Mouse (Mus musculus) kidney, embryonic 16.5 days (tissue): Measurements from ENCODE around the gene Trim14. TPM values are rescaled to one million over a fixed set of nuclear protein-coding genes. Genes with fewer than 3 reads are reported as not detected.

Experiments used
- ATAC-seq: fragments of 200-750 bp; cut with Nextera tagmentation; 2 replicates; pipeline ENCODE4 v1.8.0; 2017; ENCODE audit warnings: moderate TSS enrichment; ENCODE audit not compliant: low FRiP score, low TSS enrichment
- H3K27ac ChIP-seq: fragments of 300-500 bp; sonication (generic); 2 replicates; pipeline ENCODE4 v1.5.1; 2014; ENCODE audit warnings: low read length
- H3K27me3 ChIP-seq: fragments of 300-500 bp; sonication (generic); 2 replicates; pipeline ENCODE4 v1.6.1; 2014; ENCODE audit warnings: low read length, control low read depth, mixed read lengths; ENCODE audit not compliant: insufficient read depth
- H3K36me3 ChIP-seq: fragments of 300-500 bp; sonication (generic); 2 replicates; pipeline ENCODE4 v1.6.1; 2014; ENCODE audit warnings: low read length, control low read depth, mixed read lengths; ENCODE audit not compliant: insufficient read depth
- H3K4me1 ChIP-seq: fragments of 300-500 bp; sonication (generic); 2 replicates; pipeline ENCODE4 v1.6.1; 2014; ENCODE audit warnings: low read length, control low read depth, mixed read lengths; ENCODE audit not compliant: insufficient read depth
- H3K4me2 ChIP-seq: fragments of 300-500 bp; sonication (generic); replicated peaks from 2 replicates; pipeline ENCODE4 v1.6.1; 2014; ENCODE audit warnings: low read depth, low read length
- H3K4me3 ChIP-seq: fragments of 300-500 bp; sonication (generic); 2 replicates; pipeline ENCODE4 v1.5.1; 2014; ENCODE audit warnings: mild to moderate bottlenecking, low read length
- H3K9ac ChIP-seq: fragments of 300-500 bp; sonication (generic); replicated peaks from 2 replicates; pipeline ENCODE4 v1.6.1; 2014; ENCODE audit warnings: low read length
- H3K9me3 ChIP-seq: fragments of 300-500 bp; sonication (generic); 2 replicates; pipeline ENCODE4 v1.6.1; 2016; ENCODE audit warnings: low read length, control low read depth
- WGBS: fragments of 180-500 bp; shearing (Covaris S2); extraction: QIAGEN DNeasy Blood & Tissue Kit; methylation state at CpG from one replicate; pipeline ENCODE4 v1.1.7; 2014; 5-methylcytosine and 5-hydroxymethylcytosine counted together
- polyA plus RNA-seq: library from polyadenylated mRNA; unstranded; fragments of >200 nt; fragmentation: Nextera tagmentation; extraction: Ambion mirVana; gene quantifications from 2 replicates; pipeline ENCODE4 v1.2.1, GENCODE M21; 2015

The Trim14 gene
- polyA plus RNA-seq, 1 experiment from 2014 or later: 2.1 TPM

DNA sequence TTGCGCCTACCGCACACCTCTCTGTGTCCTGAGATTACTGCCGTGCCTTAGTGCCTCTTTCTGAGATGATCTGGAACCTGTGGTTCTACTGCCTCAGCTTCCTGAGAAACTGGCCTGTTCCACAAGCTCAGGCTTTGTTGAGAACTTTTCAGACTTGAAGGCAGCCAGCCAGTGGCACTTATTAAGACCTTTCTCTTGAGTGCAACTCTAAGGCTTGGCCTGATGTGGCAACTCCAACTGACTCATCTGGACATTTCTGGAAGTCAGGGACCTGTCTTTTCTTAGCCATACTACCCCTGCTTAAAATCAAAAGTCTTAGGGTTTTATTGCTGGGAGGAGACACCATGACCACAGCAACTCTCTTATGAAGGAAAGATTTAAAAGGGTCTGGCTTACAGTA lies 78.8 kb downstream of the Trim14 start:
- Histone ChIP-seq H3K4me1 (peaks cover 32% of the 10 kb centered on the region), H3K9ac (no peak overlapping the region), H3K4me3 (no peak overlapping the region), H3K27ac (no peak overlapping the region), H3K36me3 (peaks cover 17% of the 10 kb centered on the region), H3K9me3 (no peaks in the 10 kb centered on the region), H3K27me3 (no peaks in the 10 kb centered on the region), H3K4me2 (no peak overlapping the region)
- 95% methylated on average over 3 of the region's 3 CpGs for WGBS
- no peak for ATAC-seq

DNA sequence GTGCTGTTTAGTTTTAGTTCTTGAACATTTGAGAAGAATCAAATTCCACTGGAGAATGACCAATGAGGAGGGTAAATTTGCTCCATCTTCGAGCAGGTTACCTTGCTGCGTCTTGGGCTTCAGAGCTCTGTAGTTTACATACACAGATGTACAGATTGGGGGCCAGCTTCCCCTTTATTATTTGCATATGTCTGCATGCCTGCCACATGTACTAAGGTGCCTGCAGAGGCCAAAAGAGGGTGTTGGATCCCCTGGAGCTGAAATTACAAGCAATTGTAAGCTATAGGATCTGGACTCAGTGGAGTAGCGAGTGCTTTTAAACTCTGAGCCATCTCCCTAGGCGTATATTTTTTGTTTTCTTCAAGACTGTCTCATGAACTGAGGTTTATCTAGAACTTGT lies 79.2 kb downstream of the Trim14 start:
- H3K9me3 ChIP-seq: no peaks in the 10 kb centered on the region
- H3K9ac ChIP-seq: no peak overlapping the region
- no peak overlapping the region for H3K27ac ChIP-seq
- 83% methylated on average over 4 of the region's 4 CpGs for WGBS
- ATAC-seq: no peak
- H3K27me3 ChIP-seq: no peaks in the 10 kb centered on the region
- H3K4me1 ChIP-seq: peaks cover 32% of the 10 kb centered on the region
- no peak overlapping the region for H3K4me2 ChIP-seq
- no peak overlapping the region for H3K4me3 ChIP-seq
- peaks cover 15% of the 10 kb centered on the region for H3K36me3 ChIP-seq

DNA sequence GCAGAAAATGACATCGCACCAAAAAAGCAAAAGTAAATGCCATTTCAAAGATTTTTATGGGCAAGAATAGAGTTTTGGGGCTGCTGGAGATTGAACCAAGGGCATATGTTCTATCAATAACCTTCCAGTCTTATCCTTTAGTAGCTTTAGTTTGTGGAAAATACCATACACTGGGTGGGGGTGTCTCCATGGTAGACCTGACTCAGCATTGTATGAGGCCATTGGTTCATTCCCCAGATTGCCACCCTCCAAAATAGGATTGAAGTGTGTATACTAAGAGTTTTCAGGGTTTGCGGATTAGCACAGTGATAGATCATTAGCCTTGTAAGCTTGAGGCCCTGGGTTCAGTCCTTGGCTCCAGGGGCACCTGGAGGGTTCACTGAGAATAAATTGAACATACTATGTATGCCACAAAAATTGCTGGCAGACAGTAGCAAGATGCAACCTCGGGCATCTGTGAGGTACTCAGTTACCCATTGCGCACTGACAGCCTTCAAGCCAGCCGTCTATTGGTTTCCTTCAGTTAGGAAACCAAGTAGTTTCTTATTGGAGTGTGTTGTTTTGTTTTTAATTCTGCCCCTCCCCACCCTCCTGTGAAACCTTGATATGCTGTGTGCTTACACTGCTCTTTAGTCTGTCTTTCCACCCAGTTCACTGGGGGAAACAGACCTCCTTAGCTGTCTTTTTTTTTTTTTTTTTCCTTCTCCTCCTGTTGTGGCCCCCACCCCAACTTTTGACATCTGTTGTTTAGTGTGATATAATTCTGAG lies 81.7 kb downstream of the Trim14 start:
- no peak for ATAC-seq
- Histone ChIP-seq H3K27me3 (no peaks in the 10 kb centered on the region), H3K4me3 (no peak overlapping the region), H3K27ac (no peak overlapping the region), H3K36me3 (no peaks in the 10 kb centered on the region), H3K9me3 (no peaks in the 10 kb centered on the region), H3K9ac (no peak overlapping the region; the same call in 1 of the 2 replicates), H3K4me1 (peaks cover 34% of the 10 kb centered on the region), H3K4me2 (peak overlapping the region; percentile 74)
- WGBS: 71% methylated on average over 5 of the region's 5 CpGs

DNA sequence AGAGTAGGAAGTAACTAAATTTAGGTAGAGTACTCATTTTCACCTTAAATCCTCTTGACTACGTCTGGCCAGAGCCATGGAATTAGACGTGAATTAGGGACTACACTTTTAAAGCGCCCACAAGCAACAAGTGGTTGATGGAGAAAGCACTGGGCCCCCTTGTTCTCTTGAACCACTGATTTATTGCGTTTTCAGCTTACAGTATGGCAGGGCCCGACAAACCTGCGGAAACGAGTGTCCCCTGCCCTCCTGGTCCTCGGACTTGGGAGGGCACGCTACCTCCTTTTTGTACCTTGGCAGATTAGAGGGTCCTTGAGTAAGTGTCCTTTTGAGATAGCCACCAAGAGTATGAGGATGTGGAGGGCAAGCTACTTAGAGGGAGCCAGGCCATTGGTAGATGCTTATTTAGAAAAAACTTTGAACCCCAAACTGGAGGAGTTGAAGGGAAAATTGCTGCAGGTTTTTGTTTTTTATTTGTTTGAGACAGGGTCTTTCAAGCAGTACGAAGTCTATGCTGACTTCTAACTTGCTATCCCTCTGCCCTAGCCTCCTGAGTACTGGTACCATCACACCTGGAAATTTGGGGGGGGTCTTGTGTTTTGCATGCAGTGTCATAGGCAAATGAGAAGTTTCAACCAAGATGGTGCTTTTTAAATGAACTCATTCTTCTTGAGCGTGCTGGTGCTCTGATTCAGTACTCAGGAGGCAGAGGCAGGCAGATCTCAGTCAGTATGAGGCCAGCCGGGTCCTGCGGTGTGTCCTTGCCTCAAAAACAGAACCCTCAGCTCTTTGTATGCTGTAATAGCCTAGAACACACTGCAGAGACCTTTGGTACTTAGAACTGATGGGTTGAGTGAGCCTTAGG lies 82.9 kb downstream of the Trim14 start:
- Histone ChIP-seq H3K4me3 (peak overlapping the region; percentile 92), H3K9me3 (no peaks in the 10 kb centered on the region), H3K36me3 (no peaks in the 10 kb centered on the region), H3K4me2 (peak overlapping the region; percentile 74), H3K9ac (peak overlapping the region; percentile 100), H3K4me1 (peaks cover 34% of the 10 kb centered on the region), H3K27ac (peak overlapping the region; percentile 99), H3K27me3 (no peaks in the 10 kb centered on the region)
- 31% methylated on average over 13 of the region's 13 CpGs for WGBS
- ATAC-seq: no peak

DNA sequence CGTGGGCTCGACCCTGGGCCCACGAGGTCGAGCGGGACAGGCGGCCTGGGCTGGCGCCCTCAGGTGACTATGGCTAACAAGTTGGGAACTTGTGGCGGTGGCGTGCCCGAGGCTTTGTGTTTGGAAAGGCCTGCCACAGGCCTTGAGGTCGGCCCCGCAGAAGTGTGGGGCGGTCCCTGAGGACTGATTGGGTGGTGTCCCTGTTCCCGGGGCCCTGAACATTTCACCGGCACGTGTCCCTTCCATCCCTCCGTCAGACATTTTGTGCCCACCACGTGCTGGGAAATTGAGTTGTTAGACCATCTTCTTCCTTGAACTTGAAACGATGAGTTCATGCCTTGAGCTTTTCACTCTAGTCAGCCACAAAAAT lies 83.5 kb downstream of the Trim14 start:
- peak overlapping the region; percentile 92 for H3K4me3 ChIP-seq
- peak; percentile 21; the same call in 1 of the 2 replicates for ATAC-seq
- no peaks in the 10 kb centered on the region for H3K36me3 ChIP-seq
- H3K27ac ChIP-seq: peak overlapping the region; percentile 99
- no peaks in the 10 kb centered on the region for H3K9me3 ChIP-seq
- peak overlapping the region; percentile 100 for H3K9ac ChIP-seq
- H3K4me2 ChIP-seq: peak overlapping the region; percentile 74
- H3K27me3 ChIP-seq: no peaks in the 10 kb centered on the region
- WGBS: under 1% methylated on average over 19 of the region's 19 CpGs
- peaks cover 34% of the 10 kb centered on the region for H3K4me1 ChIP-seq

DNA sequence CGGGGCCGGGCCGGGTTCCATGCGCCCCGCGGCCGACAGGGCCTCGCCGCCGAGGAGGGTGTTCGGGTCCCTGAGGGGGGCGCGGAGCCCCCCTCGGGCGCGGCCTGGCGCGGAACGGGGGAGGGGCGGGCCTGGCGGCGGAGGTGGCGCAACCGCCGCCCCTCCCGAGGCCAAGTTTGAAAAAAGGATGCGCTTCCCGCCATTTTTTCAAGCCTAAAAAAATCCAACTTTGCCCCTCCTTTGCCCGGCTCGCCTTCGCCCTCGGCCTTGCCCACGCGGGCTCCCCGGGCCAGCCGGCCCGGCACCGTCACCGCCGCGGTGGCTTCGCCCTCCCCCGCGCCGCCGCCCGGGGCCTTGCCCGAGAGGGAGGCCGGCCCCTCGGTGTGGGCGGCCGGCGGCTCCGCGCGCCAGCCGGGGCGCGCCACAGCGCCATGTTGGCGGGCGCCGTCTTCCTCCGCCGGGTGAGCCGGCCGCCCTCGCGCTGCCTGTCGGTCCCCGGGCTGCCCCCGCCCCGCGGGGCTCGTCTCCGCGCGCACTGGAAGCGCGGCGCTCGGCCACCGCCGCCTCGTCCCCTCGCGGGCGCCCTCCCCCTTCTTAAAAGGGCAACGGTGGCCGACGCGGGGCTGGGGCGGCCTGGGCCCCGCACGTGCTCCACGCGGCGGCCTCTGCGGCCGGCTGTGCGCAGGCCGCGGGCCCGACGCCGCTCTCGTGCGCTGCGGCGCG lies 84.0 kb downstream of the Trim14 start:
- Histone ChIP-seq H3K4me2 (peak overlapping the region; percentile 74), H3K9me3 (no peaks in the 10 kb centered on the region), H3K4me1 (peaks cover 34% of the 10 kb centered on the region), H3K27me3 (no peaks in the 10 kb centered on the region), H3K4me3 (peak overlapping the region; percentile 92), H3K36me3 (no peaks in the 10 kb centered on the region), H3K27ac (peak overlapping the region; percentile 99), H3K9ac (peak overlapping the region; percentile 100)
- under 1% methylated on average over 80 of the region's 111 CpGs for WGBS
- peak; percentile 36 for ATAC-seq

DNA sequence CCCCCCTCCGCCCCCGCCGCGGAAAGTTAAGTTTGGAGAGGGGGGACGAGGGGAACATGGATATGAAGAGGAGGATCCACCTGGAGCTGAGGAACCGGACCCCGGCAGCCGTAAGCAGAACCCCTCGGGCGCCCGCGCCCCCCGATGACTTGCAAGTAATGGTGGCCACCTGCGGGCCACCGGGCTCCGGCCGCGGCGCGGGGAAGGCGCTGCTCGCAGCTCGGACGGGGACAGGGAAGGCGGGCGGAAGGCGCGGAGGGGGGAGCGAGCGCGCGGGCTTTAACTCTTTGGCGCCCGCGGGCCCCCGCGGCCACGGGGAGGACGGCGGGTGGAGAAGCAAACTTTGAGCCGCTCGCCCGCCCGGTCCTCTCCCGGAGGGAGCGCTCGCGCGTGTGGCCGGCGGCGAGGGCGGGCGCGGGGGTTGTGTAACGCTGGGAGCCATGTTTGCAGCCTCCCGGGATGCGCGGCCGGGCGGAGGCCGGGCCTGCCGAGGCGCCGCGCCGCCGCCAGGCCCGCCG lies 84.6 kb downstream of the Trim14 start:
- peak; percentile 28 for ATAC-seq

DNA sequence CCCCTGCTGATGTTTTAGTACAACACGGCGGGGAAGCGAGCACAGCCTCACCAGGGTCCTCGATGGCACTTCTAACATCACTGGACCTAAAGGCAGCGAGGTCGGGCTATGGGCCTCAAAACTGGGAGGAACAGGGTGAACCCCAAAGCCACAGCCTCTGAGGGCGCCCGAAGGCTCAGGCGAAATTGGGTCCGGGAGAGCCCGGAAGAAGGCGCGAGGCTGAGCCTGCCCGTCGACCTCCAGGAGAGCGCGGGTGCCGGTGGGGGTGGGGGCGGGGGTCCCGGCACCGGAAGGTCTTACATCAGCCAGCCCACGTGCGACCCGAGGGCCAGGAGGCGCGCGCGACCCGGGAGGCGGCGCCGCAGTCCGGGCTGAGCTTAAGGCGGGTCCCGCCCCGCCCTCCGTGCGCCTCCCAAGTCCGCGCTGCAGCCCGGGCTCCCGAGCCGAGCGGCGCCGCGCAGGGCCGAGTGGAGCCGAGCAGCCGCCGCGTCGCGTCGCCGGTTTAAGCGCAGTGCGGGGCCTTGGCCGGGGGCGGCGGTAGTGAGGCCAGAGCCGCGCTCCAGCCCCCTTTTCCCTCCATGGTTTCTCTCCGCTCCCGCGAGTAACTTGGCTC lies 85.3 kb downstream of the Trim14 start, which contains the start of gene Anp32b:
TSS of gene Anp32b (plus strand) at position 384 of the 613 bp plus-strand sequence.
- Histone ChIP-seq H3K36me3 (no peaks in the 10 kb centered on the region), H3K4me2 (peak within 1 kb of the TSS; percentile 74), H3K4me3 (peak within 1 kb of the TSS; percentile 92), H3K9ac (peak within 1 kb of the TSS; percentile 100), H3K4me1 (peaks cover 31% of the 10 kb centered on the region), H3K27me3 (no peaks in the 10 kb centered on the region), H3K27ac (peak within 1 kb of the TSS; percentile 99), H3K9me3 (no peaks in the 10 kb centered on the region)
- peak; percentile 97 for ATAC-seq
- under 1% methylated on average over 42 of the region's 66 CpGs for WGBS

More for the DNA sequence above, 84.6 kb downstream of the Trim14 start:
- Histone ChIP-seq H3K27ac (peak overlapping the region; percentile 99), H3K27me3 (no peaks in the 10 kb centered on the region), H3K4me3 (peak overlapping the region; percentile 92), H3K36me3 (no peaks in the 10 kb centered on the region), H3K9ac (peak overlapping the region; percentile 100), H3K9me3 (no peaks in the 10 kb centered on the region), H3K4me2 (peak overlapping the region; percentile 74), H3K4me1 (peaks cover 34% of the 10 kb centered on the region)
- under 1% methylated on average over 36 of the region's 70 CpGs for WGBS

DNA sequence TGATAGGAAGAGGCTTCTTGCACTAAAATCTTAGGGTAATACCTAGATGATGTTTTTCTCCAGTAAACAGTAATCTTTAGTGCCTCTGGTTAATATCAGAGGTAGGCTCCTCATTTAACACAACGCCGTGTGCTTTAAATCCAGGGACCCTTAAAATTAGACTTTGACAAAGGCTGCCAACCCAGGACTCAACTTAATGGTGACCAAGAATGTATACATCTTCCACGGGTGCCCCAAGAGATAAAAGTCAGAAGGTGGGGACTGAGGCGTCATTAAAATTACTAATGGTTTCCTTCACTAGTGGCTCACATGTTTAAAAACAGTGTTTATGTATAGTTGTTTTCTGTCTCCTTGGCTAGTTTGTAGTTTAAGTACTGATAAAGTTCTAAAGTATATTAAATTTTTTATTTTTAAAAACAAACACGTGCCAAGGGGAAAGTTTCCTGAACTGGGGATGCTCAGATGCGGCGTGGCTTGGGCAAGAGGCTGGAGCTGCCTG lies 85.9 kb downstream of the Trim14 start:
- Histone ChIP-seq H3K9me3 (no peaks in the 10 kb centered on the region), H3K4me1 (peaks cover 26% of the 10 kb centered on the region), H3K9ac (peak overlapping the region; percentile 100), H3K36me3 (no peaks in the 10 kb centered on the region), H3K4me3 (peak overlapping the region; percentile 92), H3K27ac (peak overlapping the region; percentile 99), H3K4me2 (peak overlapping the region; percentile 65), H3K27me3 (no peaks in the 10 kb centered on the region)
- ATAC-seq: no peak
- WGBS: 30% methylated on average over 7 of the region's 7 CpGs
